Mouse (Mus musculus): ENCODE measurements around the gene Atp1b1.

DNA sequence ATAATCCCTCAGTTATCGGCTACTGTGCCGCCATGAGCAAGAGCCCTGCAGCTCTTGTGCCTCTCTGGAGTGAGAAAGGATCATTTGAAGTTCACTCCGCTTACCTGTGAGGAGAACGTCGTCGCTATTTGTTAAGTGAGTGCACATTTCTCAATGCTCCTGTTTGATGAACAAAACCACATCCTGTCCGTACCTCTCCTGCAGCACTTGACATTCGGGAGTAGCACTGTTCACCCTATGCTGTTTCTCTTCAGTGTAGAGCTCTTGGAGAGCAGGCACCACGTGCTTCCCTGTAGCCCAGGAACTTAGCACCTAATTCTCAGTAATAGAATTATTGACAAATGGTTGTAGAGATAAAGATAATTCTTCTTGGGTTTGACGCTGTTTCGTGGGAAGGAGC is 44.5 kb downstream of the Atp1b1 start:
- TF ChIP-seq HCFC1 (IDR thresholded peaks at IDR 0.05; ENCODE audit: low read depth, low read length) (no peak), RAD21 (IDR thresholded peaks at IDR 0.05; ENCODE audit: low read depth, low read length) (no peak), MYC (IDR thresholded peaks at IDR 0.05; ENCODE audit: low read depth, low read length) (no peak), EP300 (IDR thresholded peaks at IDR 0.05; ENCODE audit: low read length) (no peak), MXI1 (IDR thresholded peaks at IDR 0.05; ENCODE audit: low read depth, low read length) (no peak)
